Mouse (Mus musculus) limb, embryonic 15.5 days (tissue): ENCODE measurements around the gene Tceal1. TPM values are rescaled to one million over a fixed set of nuclear protein-coding genes. Genes with fewer than 3 reads are reported as not detected.
"Not testable (repeated sequence)": the region's sequence is repeated elsewhere in the genome, so short reads cannot be mapped to it uniquely, and the experiment has no call there.

Experiments used
- ATAC-seq: fragments of 200-750 bp; cut with Nextera tagmentation; 2 replicates; pipeline ENCODE4 v1.8.0; 2017; ENCODE audit warnings: low read depth, moderate TSS enrichment; ENCODE audit not compliant: insufficient number of reproducible peaks, low FRiP score, low TSS enrichment
- H3K27ac ChIP-seq: fragments of 300-500 bp; sonication (generic); 2 replicates; pipeline ENCODE4 v1.5.1; 2015; ENCODE audit warnings: moderate library complexity, mild to moderate bottlenecking, inconsistent platforms
- H3K27me3 ChIP-seq: fragments of 300-500 bp; sonication (generic); 2 replicates; pipeline ENCODE4 v1.6.1; 2015; ENCODE audit warnings: inconsistent platforms
- H3K36me3 ChIP-seq: fragments of 300-500 bp; sonication (generic); 2 replicates; pipeline ENCODE4 v1.6.1; 2015; ENCODE audit warnings: inconsistent platforms
- H3K4me1 ChIP-seq: fragments of 300-500 bp; sonication (generic); 2 replicates; pipeline ENCODE4 v1.6.1; 2015; ENCODE audit warnings: inconsistent platforms
- H3K4me2 ChIP-seq: fragments of 300-500 bp; sonication (generic); 2 replicates; pipeline ENCODE4 v1.6.1; 2015; ENCODE audit warnings: mild to moderate bottlenecking, inconsistent platforms
- H3K4me3 ChIP-seq: fragments of 300-500 bp; sonication (generic); 2 replicates; pipeline ENCODE4 v1.5.1; 2015; ENCODE audit warnings: mild to moderate bottlenecking, inconsistent platforms
- H3K9ac ChIP-seq: fragments of 300-500 bp; sonication (generic); 2 replicates; pipeline ENCODE4 v1.6.1; 2015; ENCODE audit warnings: inconsistent platforms
- H3K9me3 ChIP-seq: fragments of 300-500 bp; sonication (generic); 2 replicates; pipeline ENCODE4 v1.6.1; 2016; ENCODE audit warnings: inconsistent platforms
- WGBS: fragments of 180-500 bp; shearing (Covaris S2); methylation state at CpG from one replicate; pipeline ENCODE4 v1.1.7; 2015; 5-methylcytosine and 5-hydroxymethylcytosine counted together
- polyA plus RNA-seq: library from polyadenylated mRNA; unstranded; fragments of >200 nt; fragmentation: Nextera tagmentation; extraction: Ambion mirVana; gene quantifications from 2 replicates; pipeline ENCODE4 v1.2.1, GENCODE M21; 2015

Tceal1 gene
- polyA plus RNA-seq = 12.9 and 15.0 TPM in 2 replicates

- H3K27me3 ChIP-seq = 0 out of 2 replicates have a peak, but pooled peaks cover 2% of the 10 kb centered on the region
- H3K27ac ChIP-seq = peak within 1 kb of the TSS; percentile 82
- peak within 1 kb of the TSS; percentile 39 for H3K9ac ChIP-seq
- no peak for ATAC-seq
- peak within 1 kb of the TSS; percentile 45 for H3K4me2 ChIP-seq
- H3K36me3 ChIP-seq = no peaks in the 10 kb centered on the region
- no peaks in the 10 kb centered on the region for H3K9me3 ChIP-seq
- peak within 1 kb of the TSS; percentile 50 for H3K4me3 ChIP-seq
- WGBS = 35% methylated on average over 15 of the region's 15 CpGs
- H3K4me1 ChIP-seq = no peaks in the 10 kb centered on the region
Measured at GRCm38 (mm10) chrX:136707446-136708167, at the start of gene Tceal1. Gene Tceal1, plus strand, starts transcription at chrX:136707982.

GRCm38 (mm10) chrX:136666281-136666706 lies 41.5 kb upstream of the Tceal1 start:
- WGBS = 29% methylated on average over 17 of the region's 20 CpGs
- H3K36me3 ChIP-seq = no peaks in the 10 kb centered on the region
- peak overlapping the region; percentile 47 for H3K4me2 ChIP-seq
- H3K27ac ChIP-seq = no peak overlapping the region
- 0 out of 2 replicates have a peak, but pooled peaks have one; percentile 35 for ATAC-seq
- H3K4me3 ChIP-seq = peak overlapping the region; percentile 44
- peak overlapping the region; percentile 23; the same call in 1 of the 2 replicates for H3K9ac ChIP-seq
- H3K4me1 ChIP-seq = no peaks in the 10 kb centered on the region
- no peaks in the 10 kb centered on the region for H3K9me3 ChIP-seq
- H3K27me3 ChIP-seq = peaks cover 8% of the 10 kb centered on the region; the same call in 1 of the 2 replicates

GRCm38 (mm10) chrX:136666762-136667464 lies 40.9 kb upstream of the Tceal1 start:
- Histone ChIP-seq H3K9ac (0 out of 2 replicates have a peak overlapping the region, but pooled peaks have one; percentile 23), H3K4me3 (peak overlapping the region; percentile 44), H3K4me2 (peak overlapping the region; percentile 47)
- H3K36me3 ChIP-seq, H3K9me3 ChIP-seq, H3K4me1 ChIP-seq, H3K27ac ChIP-seq, H3K27me3 ChIP-seq: not testable (repeated sequence)
- 0 out of 2 replicates have a peak, but pooled peaks have one; percentile 14 for ATAC-seq
- WGBS = 13% methylated on average over 24 of the region's 24 CpGs

- Histone ChIP-seq H3K27ac (no peak overlapping the region), H3K27me3 (peaks cover 8% of the 10 kb centered on the region; the same call in 1 of the 2 replicates), H3K9me3 (no peaks in the 10 kb centered on the region), H3K4me2 (no peak overlapping the region), H3K9ac (no peak overlapping the region), H3K4me1 (no peaks in the 10 kb centered on the region), H3K36me3 (no peaks in the 10 kb centered on the region), H3K4me3 (no peak overlapping the region)
- WGBS = 78% methylated on average over 2 of the region's 2 CpGs
- ATAC-seq = no peak
Measured at GRCm38 (mm10) chrX:136668794-136669193, 39.0 kb upstream of the Tceal1 start.

- H3K4me3 ChIP-seq = no peak overlapping the region
- H3K4me2 ChIP-seq = no peak overlapping the region
- no peaks in the 10 kb centered on the region for H3K27me3 ChIP-seq
- ATAC-seq = no peak
- no peaks in the 10 kb centered on the region for H3K36me3 ChIP-seq
- WGBS = 66% methylated on average over 3 of the region's 3 CpGs
- H3K4me1 ChIP-seq = no peaks in the 10 kb centered on the region
- no peaks in the 10 kb centered on the region for H3K9me3 ChIP-seq
- H3K27ac ChIP-seq = no peak overlapping the region
- no peak overlapping the region for H3K9ac ChIP-seq
Measured at GRCm38 (mm10) chrX:136680989-136681388, 26.8 kb upstream of the Tceal1 start.

GRCm38 (mm10) chrX:136691606-136692293 lies 16.0 kb upstream of the Tceal1 start:
- not testable (repeated sequence) for H3K4me3 ChIP-seq, H3K4me2 ChIP-seq, H3K9ac ChIP-seq, ATAC-seq, H3K4me1 ChIP-seq, H3K36me3 ChIP-seq, H3K27ac ChIP-seq, H3K27me3 ChIP-seq, H3K9me3 ChIP-seq
- WGBS = 50% methylated on average over 3 of the region's 3 CpGs

- Histone ChIP-seq H3K27me3 (no peaks in the 10 kb centered on the region), H3K27ac (no peak overlapping the region), H3K36me3 (no peaks in the 10 kb centered on the region), H3K4me3 (no peak overlapping the region), H3K4me2 (no peak overlapping the region), H3K9me3 (no peaks in the 10 kb centered on the region), H3K9ac (no peak overlapping the region), H3K4me1 (no peaks in the 10 kb centered on the region)
- ATAC-seq = no peak
- 81% methylated on average over 4 of the region's 4 CpGs for WGBS
Measured at GRCm38 (mm10) chrX:136692294-136692675, 15.5 kb upstream of the Tceal1 start.

- no peak overlapping the region for H3K9ac ChIP-seq
- no peaks in the 10 kb centered on the region for H3K9me3 ChIP-seq
- no peak overlapping the region for H3K27ac ChIP-seq
- 81% methylated on average over 5 of the region's 5 CpGs for WGBS
- no peaks in the 10 kb centered on the region for H3K36me3 ChIP-seq
- H3K4me1 ChIP-seq = no peaks in the 10 kb centered on the region
- no peak for ATAC-seq
- H3K27me3 ChIP-seq = no peaks in the 10 kb centered on the region
- no peak overlapping the region for H3K4me2 ChIP-seq
- no peak overlapping the region for H3K4me3 ChIP-seq
Measured at GRCm38 (mm10) chrX:136693196-136693595, 14.6 kb upstream of the Tceal1 start.

- peak; percentile 65; the same call in 1 of the 2 replicates for ATAC-seq
- H3K36me3 ChIP-seq = no peaks in the 10 kb centered on the region
- 0 out of 2 replicates have a peak, but pooled peaks cover 2% of the 10 kb centered on the region for H3K27me3 ChIP-seq
- H3K4me3 ChIP-seq = peak overlapping the region; percentile 50
- H3K4me1 ChIP-seq = no peaks in the 10 kb centered on the region
- peak overlapping the region; percentile 39 for H3K9ac ChIP-seq
- peak overlapping the region; percentile 82 for H3K27ac ChIP-seq
- peak overlapping the region; percentile 45 for H3K4me2 ChIP-seq
- 19% methylated on average over 18 of the region's 18 CpGs for WGBS
- H3K9me3 ChIP-seq = no peaks in the 10 kb centered on the region
Measured at GRCm38 (mm10) chrX:136708168-136708681, 443 bp downstream of the Tceal1 start.

- 0 out of 2 replicates have a peak, but pooled peaks cover 2% of the 10 kb centered on the region for H3K27me3 ChIP-seq
- H3K27ac ChIP-seq = peak overlapping the region; percentile 82
- H3K36me3 ChIP-seq = no peaks in the 10 kb centered on the region
- WGBS = 27% methylated on average over 14 of the region's 14 CpGs
- peak overlapping the region; percentile 50 for H3K4me3 ChIP-seq
- no peak overlapping the region for H3K9ac ChIP-seq
- H3K4me2 ChIP-seq = peak overlapping the region; percentile 45
- no peak for ATAC-seq
- H3K9me3 ChIP-seq = no peaks in the 10 kb centered on the region
- no peaks in the 10 kb centered on the region for H3K4me1 ChIP-seq
Measured at GRCm38 (mm10) chrX:136708782-136709181, 1.0 kb downstream of the Tceal1 start.

- H3K9ac ChIP-seq, H3K4me3 ChIP-seq, H3K27ac ChIP-seq, H3K4me1 ChIP-seq, H3K27me3 ChIP-seq, H3K36me3 ChIP-seq, H3K9me3 ChIP-seq, ATAC-seq, H3K4me2 ChIP-seq: not testable (repeated sequence)
- WGBS = 69% methylated on average over 3 of the region's 3 CpGs
Measured at GRCm38 (mm10) chrX:136714742-136715474, 7.1 kb downstream of the Tceal1 start.
